Mouse (Mus musculus) urinary bladder, adult 2 months (tissue): ENCODE results near the gene Sult3a1. TPM values are rescaled to one million over a fixed set of nuclear protein-coding genes. Genes with fewer than 3 reads are reported as not detected.
"Not testable (repeated sequence)": the region's sequence is repeated elsewhere in the genome, so short reads cannot be mapped to it uniquely, and the experiment has no call there.

Experiments
- DNase-seq: peaks from one replicate; pipeline ENCODE4 v3.0.0; 2022; ENCODE audit warnings: low spot score
- polyA plus RNA-seq: library from polyadenylated mRNA; depleted of rRNA; stranded (reverse); fragments of >200 nt; gene quantifications from 2 replicates; pipeline ENCODE4 v1.2.3, GENCODE M21; 2012; rRNA removed

Sult3a1 gene
- polyA plus RNA-seq: not detected in 2 replicates

DNA sequence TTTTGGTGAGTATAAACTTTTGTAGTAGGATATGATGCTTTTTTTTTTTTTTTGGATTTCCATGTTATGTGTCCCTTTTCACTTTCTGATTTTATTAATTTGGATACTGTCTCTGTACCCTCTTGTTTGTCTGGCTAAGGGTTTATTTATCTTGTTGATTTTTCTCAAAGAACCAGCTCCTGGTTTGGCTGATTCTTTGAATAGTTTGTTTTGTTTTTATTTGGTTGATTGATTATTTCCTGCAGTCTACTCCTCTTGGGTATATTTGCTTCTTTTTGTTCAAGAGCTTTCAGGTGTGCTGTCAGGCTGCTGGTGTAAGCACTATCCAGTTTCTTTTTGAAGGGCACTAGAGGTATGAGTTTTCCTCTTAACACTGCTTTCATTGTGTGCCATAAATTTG is at the start of gene Sult3a1:
TSS of gene Sult3a1 (plus strand) at position 301 of the 400 bp plus-strand sequence.
- no peak for DNase-seq

DNA sequence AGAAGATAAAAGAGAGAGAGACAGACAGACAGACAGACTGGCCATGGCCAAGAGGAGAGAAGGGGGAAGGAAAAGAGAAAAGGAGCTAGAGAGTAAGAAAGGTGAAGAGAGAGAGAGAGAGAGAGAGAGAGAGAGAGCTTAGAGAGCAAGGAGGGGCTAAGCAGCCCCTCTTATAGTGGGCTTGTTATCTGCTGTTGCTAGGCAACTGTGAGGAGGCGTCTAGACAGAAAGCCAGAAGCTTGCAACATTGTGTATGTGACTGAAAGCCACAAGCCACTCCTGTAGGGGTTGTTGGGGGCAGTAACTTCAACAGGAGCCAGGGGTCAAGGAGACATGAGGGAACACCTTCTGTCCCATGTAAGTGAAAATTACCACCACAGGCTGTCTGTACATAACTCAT is 45.7 kb upstream of the Sult3a1 start:
- DNase-seq: no peak

DNA sequence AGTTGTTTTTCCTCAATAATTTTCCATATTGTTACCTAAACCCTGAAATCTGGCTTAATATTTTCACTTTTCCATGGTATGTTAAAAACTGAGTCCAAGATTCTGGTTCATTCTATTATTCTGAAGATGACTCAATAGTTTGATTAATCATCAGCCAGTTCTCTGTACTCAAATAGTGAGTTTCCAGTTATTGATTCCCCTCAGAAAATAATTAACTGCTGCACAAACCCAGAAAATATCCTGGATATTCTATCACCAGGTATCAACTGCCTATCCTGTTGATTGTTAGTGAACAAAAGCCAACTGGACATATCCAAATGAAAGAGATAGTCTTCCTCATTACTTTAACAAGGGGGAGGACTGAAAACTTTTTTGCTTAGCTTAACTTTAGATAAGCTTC is 43.3 kb upstream of the Sult3a1 start:
- DNase-seq: no peak

DNA sequence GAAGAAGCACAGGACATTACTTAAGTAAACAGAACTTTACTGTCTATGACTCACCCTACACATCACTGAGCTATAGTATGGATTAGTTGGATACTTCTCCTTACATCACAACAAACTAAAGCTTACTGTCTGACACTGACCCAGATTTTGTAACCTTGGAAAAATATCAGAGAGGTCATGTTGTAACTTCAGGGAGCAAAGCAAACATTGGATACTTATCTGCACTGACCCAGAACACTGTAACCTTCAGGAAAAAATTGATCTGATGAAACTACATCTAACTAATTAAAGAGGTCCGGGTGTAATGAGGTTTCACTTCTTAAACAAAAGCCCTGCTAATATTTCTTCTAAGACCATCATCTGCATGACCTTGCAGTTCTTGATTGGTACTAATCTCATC is 40.6 kb upstream of the Sult3a1 start:
- no peak for DNase-seq

DNA sequence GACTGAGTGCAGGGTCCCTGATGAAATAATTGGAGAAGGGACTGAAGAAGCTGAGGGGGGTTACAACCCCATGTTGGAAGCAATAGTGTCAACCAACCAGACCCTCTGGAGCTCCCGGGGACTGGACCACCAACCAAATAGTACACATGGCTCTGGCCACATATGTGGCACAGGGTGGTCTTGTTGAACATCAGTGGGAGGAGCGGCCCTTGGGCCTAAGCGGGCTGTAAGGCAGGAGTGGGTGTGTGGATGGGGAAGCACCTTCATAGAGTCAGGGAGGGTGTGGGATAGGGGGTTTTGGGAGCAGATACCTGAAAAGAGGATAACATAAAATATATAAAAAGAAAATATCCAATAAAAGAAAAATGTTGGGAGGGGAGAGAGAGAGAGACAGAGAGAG is 36.6 kb upstream of the Sult3a1 start:
- no peak for DNase-seq

DNA sequence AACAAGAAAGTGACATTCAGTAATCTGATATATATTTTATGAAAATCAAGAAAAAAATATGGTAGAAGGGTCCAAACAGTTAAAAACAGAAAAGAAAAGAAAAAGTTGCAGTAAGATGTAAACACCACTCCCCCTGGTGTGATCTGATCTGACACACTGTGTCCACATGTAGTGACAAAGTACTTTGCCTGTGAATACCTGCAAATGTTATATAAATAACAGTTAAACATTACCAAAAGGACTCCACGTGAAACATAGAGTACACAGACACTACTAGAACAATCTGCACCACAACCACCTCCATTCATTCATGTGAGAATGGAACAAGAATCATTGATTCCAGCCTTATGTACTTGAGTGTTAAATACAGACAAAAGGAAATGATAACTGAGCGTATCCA is 8.5 kb downstream of the Sult3a1 start:
- no peak for DNase-seq

DNA sequence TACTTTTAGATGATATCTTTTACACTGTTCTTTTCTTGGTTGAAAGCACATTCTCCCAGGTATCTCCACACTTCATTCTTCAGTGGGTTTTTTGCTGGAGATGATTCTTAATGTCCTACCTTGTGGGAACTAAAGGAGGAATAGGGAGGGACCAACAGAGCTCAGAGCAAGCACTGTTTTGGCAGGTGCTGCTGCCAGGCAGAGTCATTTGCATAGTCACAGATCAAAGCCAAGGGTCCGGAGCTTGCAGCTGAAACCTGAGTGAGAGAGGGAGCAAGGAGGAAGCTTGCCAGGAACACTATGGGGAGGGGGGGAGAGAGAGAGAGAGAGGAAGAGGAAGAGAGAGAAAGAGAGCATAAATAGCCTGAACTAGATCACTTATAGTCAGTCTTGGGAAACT is 12.9 kb downstream of the Sult3a1 start:
- DNase-seq: no peak

DNA sequence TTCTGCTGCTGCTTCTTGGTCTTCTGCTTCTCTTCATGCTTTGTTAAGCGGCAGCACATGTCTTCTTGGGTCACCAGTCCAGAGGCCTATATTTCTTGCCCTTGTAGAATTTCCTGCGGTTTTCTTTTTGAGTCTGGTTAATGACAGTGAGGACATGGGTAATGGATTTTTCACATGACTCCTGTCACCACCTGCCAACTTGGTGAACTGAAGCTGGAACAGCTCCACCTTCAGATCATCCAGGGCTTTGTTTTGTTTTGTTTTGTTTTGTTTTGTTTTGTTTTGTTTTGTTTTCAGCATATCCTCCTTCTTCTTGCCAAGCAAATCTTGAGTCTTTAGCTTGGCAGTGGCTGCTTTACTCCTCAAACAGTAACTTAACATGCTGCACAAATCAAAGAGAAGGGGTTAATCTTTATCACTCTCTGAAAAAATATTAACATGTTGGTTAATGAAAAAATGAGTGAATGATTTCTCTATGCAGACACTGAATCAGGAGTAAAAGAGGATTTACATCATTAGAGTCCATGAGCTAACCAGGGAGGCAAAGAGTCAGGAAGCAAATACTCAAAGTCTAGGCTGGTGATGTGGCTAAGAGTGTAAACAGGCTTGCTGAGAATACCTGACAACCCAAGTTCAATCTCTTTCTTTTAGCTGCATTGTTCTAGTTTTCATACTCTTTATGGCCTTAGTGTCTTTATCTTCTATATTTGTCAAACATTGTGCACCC is 15.3 kb downstream of the Sult3a1 start:
- no peak for DNase-seq

DNA sequence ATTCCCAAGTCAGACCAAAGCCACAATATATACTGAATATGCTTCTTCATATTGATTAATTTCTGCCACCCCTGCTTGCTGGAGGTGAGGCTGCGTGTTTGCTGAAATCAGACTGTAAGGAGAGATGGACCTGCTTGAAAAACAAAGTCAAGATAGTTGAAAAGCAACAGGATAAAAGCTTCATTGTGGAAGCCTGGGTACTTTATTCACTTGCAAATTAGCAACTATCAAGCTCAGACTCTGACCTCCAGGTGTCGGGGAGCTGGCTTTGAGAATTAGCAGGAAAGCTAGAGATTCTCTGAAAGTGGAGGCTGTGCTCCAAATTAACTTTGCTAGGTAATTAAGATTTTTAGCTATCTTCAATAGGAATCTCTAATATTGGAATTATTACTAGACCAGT is 24.9 kb downstream of the Sult3a1 start:
- not testable (repeated sequence) for DNase-seq

DNA sequence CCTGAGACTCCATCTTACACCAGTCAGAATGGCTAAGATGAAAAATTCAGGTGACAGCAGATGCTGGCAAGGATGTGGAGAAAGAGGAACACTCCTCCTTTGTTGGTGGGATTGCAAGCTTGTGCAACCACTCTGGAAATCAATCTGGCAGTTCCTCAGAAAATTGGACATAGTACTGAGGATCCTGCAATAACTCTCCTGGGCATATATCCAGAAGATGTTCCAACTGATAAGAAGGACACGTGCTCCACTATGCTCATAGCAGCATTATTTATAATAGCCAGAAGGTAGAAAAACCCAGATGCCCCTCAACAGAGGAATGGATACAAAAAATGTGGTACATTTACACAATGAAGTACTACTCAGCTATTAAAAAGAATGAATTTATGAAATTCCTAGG is 44.0 kb downstream of the Sult3a1 start:
- DNase-seq: not testable (repeated sequence)

DNA sequence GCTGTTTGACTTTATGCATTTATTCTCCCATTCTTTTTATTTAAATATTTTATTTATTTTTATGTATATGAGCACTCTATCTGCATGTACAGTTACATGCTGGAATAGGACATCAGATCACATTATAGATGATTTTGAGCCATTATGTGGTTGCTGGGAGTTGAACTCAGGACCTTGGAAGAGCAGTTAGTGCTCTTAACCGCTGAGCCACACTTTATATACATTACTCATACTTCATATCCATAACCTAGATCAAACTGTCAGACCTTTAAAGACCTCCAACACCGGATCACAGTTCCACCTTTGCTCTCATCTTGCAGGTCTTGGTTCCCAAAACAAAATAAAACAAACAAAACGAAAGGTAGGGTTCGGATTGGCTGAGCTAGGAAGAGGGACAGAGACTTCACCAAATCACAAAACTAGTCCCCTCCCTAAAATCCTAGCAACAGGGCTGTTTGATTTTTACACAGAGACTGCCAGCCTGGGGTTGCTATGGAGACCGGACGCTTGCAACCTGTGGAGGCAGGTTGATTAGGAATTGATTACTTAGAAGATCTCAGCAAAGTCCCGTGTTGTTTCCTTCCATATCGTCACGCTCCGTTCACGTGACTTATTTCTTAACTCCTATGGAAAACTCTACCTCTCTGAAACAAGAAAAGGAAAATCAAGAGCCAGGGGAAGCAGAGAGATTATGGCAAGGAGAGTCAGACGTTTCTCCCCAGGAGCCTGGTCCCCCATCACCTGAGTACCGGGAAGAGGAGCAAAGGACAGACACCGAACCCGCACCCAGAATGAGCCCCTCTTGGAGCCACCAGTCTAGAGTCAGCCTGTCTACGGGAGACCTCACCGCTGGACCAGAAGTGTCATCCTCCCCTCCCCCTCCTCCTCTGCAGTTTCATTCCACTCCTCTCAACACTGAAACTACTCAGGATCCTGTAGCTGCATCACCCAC is 47.3 kb downstream of the Sult3a1 start, which contains the start of gene Rsph4a:
TSS of gene Rsph4a (plus strand) at position 582 of the 952 bp plus-strand sequence.
- DNase-seq: no peak

DNA sequence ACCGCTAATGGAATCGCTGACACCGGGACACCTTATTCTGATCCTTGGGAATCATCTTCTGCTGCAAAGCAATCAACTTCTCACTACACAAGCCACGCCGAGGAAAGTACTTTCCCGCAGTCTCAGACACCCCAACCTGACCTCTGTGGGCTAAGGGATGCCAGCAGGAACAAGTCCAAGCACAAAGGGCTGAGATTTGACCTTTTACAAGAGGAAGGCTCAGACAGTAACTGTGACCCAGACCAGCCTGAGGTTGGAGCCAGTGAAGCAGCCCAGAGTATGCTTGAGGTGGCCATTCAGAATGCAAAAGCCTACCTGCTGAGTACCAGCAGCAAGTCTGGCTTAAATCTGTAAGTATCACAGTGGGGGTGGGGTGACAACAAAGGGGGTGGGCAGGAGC is 48.0 kb downstream of the Sult3a1 start:
- no peak for DNase-seq

Other genes with a start within 250 kb of the Sult3a1 start
- 0.14 and 0.16 TPM in 2 replicates for gene Clvs2, start 233.0 kb upstream of the Sult3a1 start, polyA plus RNA-seq
- not detected in 2 replicates for gene Sult3a2, start 71.0 kb upstream of the Sult3a1 start, polyA plus RNA-seq
- 1.7 and 1.8 TPM in 2 replicates for gene Rsph4a, start 47.4 kb downstream of the Sult3a1 start, polyA plus RNA-seq
- 13.2 and 16.1 TPM in 2 replicates for gene Zup1, start 93.5 kb downstream of the Sult3a1 start, polyA plus RNA-seq
- 66.1 and 68.9 TPM in 2 replicates for gene Rwdd1, start 161.9 kb downstream of the Sult3a1 start, polyA plus RNA-seq
- 0.07 TPM in 1 of 2 replicates, not detected in the other for gene Trappc3l, start 179.9 kb downstream of the Sult3a1 start, polyA plus RNA-seq
- 0.03 TPM in 1 of 2 replicates, not detected in the other for gene Calhm4, start 186.6 kb downstream of the Sult3a1 start, polyA plus RNA-seq
- 7.3 and 7.7 TPM in 2 replicates for gene Calhm5, start 238.8 kb downstream of the Sult3a1 start, polyA plus RNA-seq